Mouse (Mus musculus): ENCODE measurements around the gene Dcdc2c.
A peak's percentile ranks its signal among the peaks of the same experiment; 100 is the strongest.

The Dcdc2c gene

DNA sequence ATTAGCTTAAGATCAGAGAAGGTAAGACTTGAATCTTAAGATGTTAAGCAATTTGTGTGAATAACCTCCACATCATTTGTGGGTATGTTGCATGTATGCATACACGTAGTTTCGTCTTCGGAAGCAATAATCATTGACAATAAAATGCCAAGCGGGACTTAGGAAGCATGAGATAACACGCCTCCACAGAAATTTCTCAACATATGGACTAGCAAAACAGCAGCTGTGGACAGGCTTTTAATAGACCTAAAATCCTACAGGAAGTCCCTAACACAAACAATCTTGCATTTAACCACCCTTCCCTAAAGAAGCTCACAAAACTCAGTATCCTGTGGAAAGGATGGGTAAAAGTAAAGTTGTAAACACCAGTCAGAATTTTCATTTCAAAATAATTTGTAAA, 93.4 kb downstream of the Dcdc2c start:
- no peak for DNase-seq (ENCODE audit: low spot score)

DNA sequence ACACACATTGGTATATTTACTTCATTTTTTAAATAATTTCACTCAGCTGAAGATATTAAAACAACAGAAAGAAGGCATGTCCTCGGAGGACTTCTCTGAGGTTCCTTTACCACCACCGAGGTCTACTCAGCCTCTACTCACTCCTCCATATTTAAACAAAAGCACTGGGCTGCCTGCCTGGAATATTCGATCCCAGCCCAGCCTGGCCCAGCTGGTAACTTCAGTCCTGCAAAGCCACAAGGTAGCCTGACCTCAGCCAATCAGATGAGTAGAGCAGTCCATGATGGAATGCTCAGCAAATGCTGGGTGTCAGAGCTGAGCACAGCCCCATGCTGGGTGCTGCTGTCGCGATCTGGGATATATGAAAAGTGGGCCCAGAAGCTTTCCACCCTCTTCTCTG, 115.7 kb downstream of the Dcdc2c start:
- DNase-seq (ENCODE audit: low spot score) = no peak

DNA sequence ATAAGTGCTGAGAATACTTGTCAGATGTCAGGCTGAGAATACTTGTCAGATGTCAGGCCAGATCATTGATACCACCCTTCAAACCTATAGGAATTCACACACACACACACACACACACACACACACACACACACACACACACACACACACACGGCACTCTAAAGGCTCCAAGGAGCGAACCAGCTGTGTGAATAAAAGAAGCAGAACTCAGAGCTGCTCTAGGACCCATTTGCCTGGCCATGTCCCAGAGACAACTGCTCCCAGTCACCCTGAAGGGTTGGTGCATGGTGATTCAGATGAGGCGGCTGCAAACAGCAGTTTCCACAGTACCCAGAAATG, 119.5 kb downstream of the Dcdc2c start:
- no peak for DNase-seq (ENCODE audit: low spot score)

DNA sequence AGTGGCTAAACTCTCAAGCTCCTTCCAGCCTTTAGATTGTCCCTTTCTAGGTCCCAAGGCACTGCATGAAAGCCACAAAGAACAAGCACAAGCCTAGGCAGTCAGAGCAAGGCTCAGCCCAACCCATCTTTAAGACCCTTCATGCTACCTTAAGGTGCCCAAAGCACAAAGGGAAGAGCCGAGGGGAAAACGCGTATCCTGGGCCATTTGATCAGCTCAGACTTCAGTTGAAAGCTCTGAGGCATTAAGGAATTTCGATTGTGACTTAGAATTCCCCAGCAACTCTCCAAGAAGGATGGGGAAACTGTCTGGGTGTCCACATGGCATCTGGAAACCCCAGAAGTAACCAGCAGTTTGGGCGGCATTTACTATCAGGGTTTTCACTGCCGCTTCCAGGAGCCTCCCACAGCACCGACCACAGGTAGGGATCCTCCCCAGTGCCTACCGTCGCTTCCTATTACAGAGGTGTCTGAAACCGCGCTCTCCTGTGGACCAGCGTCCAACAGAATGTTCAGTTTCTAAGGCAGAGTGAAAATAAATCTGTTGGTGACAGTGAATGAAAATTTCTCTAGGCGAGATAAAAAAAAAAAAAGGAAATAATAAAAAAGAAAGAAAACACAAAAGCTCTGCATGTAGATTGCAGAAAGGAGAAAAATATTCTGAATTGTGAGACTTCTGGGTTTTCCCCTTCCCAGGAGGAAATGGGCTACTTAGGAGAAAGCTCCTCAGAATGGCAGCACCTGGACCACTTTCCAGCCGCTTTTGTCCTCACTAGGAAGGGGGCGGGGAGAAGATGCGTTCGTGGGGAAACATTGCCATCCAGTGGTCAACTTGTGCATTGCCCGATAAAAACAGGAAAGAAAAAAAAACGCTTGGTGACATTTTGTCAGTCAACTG, 120.1 kb downstream of the Dcdc2c start:
- peak; percentile 93 for DNase-seq (ENCODE audit: low spot score)

DNA sequence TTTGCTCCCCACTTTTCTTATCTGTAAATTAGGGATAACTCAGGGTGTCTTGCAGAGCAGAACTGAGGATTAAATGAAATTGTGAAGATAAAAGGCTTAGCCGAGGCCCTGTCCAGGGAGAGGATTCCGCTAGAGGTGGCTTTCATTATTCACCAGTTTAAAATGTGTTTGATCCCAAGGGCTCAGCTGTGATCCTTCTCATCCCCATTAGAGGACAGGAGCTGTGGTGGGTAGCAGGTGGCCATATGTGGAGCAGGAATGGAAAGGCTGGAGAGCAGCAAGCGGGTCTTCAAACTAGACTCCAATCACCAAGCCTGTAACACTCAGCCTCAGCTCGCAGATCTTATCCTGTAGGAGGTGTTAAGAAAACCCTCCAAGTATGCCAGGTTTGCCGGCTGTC, 122.3 kb downstream of the Dcdc2c start:
- DNase-seq (ENCODE audit: low spot score) = no peak

DNA sequence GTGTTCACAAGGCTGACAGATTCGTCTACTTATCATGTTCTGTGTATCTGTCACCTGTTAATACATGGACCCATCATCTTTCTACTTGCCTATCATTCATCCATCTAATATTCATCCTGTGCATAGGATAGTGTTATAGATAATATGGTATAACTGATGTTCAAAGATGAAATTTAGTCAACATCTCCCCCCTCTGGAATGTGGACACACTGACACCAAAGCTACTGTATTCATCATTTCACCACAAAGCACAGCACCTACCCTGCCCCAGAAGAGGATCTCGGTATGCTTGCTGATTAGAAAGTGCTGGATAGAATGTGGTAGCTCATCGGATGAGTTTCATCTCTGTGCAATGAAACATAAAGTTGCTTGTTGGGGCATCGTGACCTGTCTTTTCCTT, 135.2 kb downstream of the Dcdc2c start:
- no peak for DNase-seq (ENCODE audit: low spot score)

DNA sequence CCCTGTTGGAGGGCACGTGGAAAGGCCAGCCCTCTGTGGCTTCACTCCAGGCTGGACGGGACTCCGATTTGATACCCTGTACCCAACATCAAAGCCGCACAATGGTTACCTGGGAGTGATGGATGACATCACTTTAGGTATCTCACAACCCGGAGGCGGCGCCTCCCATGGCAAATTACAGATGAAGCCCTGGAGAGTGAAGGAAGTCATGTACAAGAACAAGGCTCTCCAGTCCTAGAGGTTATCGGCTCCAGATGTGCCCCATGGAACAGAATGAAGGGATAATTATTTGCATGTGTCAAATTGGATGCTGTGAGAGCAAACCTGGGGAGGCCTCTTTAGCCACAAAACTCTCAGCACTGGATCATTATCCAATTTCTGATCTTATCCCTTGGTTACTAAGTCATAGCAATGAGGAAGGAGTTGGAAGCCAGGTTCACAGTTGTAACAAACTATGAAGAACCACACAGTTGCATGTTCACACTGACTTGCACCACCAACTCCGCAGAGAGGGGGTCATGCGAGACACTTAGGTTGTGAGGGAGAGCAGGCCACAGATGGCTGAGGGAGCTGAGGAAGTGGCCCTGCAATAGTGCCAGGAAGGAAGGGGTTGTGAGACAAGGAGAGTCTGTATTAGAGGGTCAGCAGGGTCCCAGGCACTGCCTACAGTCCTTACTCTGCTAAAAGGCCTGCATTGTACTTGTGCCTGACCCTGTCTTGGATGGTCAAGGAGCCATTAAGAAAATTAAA, 144.4 kb downstream of the Dcdc2c start:
- peak; percentile 71 for DNase-seq (ENCODE audit: low spot score)

DNA sequence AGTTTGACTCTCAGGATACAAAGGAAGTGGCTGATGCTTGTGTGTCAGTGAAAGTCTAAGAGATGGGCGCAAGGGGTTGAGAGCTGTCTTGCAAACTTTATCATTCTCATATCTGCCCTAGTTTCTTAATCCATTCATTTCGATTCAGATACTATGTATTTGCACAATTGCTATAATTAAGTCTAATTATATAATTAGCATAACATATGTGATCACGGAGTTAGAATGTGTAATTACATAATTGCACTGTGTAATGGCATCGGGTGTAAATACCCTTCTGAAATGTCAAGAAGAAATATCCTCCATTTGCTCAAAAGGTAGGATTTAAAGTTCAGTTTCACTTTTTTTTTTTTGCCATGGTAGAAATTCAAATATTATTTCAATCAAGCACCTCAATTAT, 149.9 kb downstream of the Dcdc2c start:
- no peak for DNase-seq (ENCODE audit: low spot score)

DNA sequence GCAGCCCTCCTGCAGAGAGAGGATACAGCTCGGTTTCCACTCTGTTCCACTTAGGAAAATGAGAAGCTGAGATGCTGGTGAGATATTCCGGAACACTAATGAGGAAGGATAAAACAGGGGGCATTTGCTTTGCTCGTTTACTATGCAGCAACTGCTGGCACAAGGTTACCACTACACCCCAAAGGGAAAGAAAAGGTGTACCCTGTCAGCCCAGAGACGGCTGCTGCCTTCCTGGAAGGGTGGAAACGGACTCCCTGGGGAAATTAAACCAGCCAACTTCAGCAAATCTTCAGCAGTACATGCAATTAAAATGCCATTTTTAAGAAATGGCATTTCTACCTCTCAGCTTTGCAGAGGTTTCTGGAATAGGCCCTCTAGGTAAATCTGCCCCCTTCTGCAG, 150.8 kb downstream of the Dcdc2c start:
- DNase-seq (ENCODE audit: low spot score) = no peak

DNA sequence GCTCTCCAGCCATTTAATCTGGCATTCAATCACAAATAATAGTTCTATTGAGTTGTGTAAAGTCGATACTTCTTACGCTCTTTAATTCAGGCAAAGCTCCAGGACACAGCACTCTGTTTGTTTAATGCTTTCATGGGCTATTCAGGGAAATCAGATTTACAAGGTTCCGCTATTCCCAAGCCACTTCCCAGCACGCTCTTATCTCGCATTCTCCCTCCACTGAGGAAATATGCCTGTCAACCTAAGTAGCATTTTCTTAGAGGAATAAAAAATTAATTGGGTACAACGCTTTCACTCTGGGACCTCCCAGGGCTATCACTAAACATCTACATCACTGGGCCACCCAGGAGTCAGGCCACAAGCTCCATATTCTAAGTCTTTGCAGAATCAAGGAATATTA, 160.1 kb downstream of the Dcdc2c start:
- DNase-seq (ENCODE audit: low spot score) = no peak
